Mouse (Mus musculus) frontal cortex, adult 2 months (tissue): ENCODE results near the gene Ncapg. TPM values are rescaled to one million over a fixed set of nuclear protein-coding genes. Genes with fewer than 3 reads are reported as not detected.
"Not testable (repeated sequence)": the region's sequence is repeated elsewhere in the genome, so short reads cannot be mapped to it uniquely, and the experiment has no call there.

Source experiments
- DNase-seq, 2 experiments: peaks; one replicate each; pipeline ENCODE4 v3.0.0; 2022; ENCODE audit warnings: low spot score in 1 of 2; ENCODE audit errors: extremely low spot score in 1 of 2
- polyA plus RNA-seq: library from polyadenylated mRNA; depleted of rRNA; stranded (reverse); fragments of >200 nt; gene quantifications from 2 replicates; pipeline ENCODE4 v1.2.3, GENCODE M21; 2012; rRNA removed

Gene Ncapg
- polyA plus RNA-seq: 0.30 and 0.50 TPM in 2 replicates

DNA sequence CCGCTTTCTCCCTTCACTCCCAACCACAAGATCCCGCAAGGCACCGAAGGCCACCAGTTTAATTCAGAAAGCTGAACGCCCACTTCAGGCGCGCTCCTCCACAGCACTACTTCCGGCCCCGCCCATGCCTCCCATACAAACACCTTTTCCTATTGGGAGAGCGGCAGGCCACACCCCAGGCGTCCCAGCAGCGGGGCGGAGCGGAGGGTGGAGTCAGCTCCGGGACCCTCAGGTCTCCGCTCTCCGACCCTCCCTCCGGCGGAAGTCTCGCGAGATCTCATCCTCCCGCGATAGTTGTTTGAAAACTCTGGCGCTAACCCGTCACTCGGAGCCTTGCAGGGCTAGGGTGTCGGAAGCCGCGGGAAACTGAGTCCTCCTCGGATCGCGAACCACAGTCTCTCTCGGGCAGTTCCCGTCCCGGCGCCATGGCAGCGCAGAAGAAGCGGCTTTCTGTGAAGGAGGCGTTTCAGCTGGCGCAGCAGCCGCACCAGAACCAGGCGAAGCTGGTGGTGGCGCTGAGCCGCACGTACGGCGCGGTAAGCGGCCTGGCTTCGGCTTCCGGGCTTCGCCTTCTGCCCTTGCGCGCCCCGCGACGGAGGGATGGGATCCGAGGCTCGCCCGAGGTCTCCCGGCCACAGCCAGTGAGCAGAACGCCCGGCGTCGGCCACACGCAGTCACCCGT lies at the start of gene Ncapg:
Gene Ncapg (plus strand): TSS at position 322 of the 682 bp plus-strand sequence.
- peak; percentile 97 to 99 for DNase-seq

DNA sequence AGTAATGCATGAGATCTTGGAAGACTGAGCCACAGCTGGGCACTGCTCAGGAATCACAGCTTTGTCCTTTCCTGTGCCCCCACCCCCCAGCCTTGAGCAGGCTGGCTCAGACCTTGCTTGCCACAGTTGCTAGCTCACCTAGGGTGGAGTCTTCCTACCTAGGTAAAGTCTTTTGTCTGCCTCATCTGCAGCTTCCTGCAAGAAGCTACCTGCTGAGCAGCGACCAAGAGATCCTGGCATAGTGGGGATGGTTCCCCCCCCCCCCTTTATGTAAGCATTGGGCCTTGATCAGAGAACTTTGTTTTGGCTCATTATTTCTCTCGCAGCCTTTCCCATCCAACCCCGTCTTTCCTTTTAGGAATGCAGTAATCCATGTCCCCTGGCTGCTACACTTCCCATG lies 48.2 kb upstream of the Ncapg start:
- DNase-seq: no peak

DNA sequence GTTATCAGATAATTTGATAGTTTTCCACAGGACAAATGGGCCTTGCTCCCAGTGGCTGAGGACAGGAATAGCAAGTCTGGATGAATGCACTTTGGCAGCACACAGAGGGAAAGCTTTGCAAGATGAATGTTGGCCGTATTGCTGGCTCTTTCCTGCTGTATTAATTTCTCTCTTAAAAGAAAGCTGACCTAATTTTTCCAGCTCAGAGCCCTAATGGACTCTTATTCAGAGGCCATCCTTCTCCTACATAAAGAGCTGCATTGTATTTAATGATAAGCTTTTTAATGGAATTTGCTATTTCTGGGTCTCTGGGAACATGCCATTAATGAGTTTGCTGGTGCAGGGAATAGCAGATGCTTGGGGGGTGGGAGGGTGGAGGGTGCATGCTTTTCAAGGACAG lies 41.9 kb upstream of the Ncapg start:
- DNase-seq: peak in 1 of 2 experiments; percentile 17

DNA sequence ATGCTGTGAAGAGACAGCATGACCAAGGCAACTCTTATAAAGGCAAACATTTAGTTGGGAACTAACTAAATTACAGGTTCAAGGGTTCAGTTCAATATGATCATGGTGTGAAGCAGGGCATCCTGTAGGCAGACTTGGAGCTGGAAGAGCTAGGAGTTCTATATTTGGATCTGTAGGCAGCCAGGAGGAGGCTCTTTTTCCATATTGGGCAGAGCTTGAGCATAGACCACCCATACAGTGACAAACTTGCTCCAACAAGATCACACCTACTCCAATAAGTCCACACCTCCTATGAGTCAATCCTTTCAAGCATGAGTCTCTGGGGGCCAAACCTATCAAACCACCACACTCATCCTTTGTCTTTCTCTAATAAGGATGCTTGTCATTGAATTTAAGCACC lies 40.2 kb upstream of the Ncapg start:
- peak in 1 of 2 experiments; percentile 20 for DNase-seq

DNA sequence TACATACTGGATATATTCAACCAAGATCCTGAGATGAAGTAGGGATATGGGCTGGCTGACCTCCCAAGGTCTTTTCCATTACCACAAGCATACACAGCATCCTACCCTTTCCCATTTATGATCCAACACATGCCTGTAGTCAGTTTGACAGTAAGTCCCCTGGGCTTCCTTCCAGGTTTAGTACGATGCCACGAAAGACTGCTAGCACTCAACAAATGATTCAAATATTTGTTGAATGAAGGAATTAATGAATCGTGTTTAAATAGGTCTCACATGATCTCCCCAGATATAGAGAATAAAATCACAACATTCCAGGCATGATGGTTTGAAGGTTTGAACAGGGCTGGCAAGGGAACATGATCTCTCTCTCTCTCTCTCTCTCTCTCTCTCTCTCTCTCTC lies 31.3 kb upstream of the Ncapg start:
- DNase-seq: peak in 1 of 2 experiments; percentile 29

DNA sequence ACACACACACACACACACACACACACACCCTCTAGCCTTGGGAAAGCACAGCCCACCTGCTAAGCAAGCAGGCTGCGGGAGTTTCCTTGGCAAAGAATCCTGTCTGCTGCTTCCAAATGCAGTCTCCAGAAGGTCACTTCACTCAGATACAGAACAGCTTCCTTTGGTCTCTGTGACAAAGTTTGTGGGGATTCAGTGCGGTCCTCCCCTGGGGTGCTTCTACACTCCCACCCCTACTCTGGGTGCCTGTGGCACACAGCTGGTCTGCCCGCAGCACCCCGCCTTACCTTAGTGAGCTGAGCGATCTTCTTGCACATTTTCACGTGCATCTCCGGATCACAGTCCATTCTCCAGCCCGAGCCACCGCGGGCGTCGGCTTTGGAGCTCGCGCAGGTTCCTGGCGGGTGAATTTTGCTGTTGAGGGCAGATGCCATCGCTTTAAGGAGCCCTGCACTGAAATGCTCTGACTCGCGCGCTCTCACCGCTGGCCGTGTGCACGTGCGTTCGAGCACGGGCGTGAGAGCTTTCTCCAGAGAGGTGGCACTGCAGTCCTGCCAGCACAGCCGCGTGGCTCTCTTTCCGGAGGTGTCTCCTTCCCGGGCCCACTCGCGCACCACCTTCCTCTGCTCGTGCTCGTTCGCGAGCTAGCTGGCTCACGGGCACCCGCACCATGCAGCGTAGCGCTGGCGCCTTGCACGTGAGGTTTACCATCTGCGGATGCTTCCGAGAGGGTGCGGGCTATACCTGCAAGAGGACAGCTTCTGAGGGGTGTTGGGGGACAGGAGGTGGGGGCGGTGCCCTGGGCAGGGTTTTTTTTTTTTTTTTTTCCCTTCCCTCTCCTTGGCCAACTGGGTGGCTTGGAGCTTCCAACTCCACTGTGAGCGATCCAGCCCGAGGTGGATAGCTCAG lies 30.7 kb upstream of the Ncapg start, which contains the start of gene Fam184b:
Gene Fam184b (minus strand): TSS at position 809 of the 909 bp plus-strand sequence.
- peak; percentile 67 to 83 for DNase-seq

DNA sequence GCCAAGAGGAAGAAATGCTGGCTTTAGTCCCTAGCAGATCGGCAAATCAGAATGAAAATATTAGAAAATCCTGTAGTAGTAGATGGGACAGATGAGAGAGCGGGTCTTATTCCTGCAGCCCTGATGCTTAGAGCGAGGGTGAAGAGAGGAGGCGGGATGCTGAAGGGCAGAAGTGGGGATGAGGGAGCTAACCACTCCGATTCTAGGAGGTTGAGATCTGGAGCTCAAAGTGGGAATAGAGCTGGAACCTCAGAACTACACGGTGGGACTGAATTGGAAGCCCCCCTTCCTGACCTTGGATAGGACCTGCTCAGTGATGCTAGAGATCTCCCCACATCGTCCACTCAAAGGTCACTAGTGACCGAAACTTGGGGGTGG lies 30.0 kb upstream of the Ncapg start:
- DNase-seq: peak in 1 of 2 experiments; percentile 27

DNA sequence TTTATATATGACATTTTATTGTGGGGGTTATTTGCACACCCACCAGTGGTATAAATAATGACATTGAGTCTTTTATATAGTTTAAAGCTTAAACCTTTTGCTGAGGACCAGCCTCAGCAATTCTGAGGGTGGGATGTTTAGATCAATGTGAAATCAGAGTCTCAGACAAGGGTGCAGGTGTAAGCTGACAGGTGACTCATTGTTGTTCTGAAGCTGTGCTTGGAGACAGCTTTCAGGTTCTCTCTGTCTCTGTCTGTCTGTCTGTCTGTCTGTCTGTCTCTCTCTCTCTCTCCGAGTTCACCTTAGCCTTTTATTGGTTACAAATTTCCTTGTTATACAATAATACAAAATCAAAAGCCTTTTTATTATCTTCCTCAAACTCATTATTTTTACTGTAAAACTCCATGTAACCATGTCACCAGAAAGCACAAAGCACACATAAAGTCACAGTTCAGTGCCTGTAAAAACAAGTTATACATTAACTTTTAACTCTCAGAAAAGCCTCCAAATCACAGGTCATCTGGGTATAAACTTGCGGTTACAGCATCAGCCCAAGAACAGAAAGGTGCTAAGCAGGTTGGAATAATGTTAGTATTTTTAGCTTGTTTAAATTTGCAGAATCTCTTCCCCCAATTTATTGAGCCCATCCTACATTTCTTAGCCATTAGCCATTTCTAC lies 18.6 kb upstream of the Ncapg start:
- DNase-seq: no peak

DNA sequence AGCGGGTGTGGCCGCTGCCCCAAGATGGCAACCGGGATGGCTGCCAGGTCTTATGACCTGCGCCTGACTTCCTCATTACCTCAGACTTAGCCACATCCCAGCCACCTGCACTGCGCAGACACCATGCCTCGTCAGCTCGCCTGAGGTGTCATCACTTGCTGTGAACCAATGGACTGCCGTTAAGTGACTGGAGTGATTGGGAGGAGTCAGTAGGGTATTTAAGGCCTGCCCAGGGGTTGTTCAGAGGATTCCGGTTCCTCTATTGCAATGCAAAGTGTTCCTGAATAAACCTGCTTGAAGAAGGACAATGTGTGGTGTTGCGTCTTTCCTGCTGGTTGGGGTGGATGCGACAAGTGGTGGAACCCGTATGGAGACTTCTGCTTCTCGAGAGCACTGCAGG lies 11.3 kb upstream of the Ncapg start:
- DNase-seq: not testable (repeated sequence)

DNA sequence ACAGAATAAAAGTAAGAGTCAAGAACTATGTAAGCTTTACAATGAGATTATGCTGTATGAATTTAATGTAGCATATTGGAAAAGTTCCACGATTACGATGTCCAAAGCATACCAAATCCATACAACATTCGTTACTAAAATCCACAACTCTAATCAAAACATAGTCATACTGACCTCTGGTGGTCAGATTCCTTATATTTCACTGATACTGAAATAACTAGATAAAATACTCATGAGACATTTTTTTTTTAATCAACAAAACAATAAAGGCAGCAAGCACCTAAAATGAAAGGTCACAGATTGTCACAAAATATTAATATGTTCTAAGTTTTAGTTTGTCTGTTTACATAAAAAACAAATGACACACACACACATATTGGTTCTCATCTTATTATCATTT lies 1.4 kb upstream of the Ncapg start:
- DNase-seq: peak in 1 of 2 experiments; percentile 78

DNA sequence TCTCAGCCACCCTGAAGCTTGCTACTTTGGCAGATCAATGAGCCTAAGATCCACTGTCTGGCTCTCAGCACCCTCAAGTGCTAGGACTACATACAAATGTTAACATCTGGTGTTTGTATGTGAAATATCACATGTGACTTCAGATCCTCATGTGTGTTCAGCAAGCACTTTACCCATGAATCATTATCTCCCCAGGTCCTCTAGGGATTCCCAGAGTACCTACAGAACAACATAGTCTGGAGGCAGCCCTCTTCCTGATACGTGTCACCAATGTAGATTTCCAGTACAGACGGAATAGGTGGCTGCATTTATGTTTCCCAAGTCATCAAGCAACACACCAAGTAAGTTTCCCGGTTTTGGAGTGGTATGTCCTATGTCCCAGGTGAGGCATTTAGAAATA lies 888 bp upstream of the Ncapg start:
- peak in 1 of 2 experiments; percentile 16 for DNase-seq

DNA sequence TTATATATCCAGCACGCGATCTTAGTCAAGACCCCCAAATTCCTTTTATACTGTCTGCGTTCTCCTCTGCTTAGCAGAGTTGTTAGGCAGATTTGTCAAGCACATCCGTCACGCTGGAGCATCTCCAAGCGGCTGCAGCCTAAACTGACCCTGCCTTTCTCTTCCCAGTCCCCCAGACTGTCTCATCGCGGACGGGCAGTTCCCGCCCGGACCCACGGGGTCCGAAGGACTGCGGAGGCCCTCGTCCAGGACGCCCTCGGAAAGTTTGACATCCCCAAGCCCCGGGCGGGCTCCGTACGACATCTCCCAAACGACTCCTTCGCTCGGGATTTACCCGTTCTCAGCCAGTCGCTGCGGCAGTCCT lies 503 bp upstream of the Ncapg start:
- no peak for DNase-seq

DNA sequence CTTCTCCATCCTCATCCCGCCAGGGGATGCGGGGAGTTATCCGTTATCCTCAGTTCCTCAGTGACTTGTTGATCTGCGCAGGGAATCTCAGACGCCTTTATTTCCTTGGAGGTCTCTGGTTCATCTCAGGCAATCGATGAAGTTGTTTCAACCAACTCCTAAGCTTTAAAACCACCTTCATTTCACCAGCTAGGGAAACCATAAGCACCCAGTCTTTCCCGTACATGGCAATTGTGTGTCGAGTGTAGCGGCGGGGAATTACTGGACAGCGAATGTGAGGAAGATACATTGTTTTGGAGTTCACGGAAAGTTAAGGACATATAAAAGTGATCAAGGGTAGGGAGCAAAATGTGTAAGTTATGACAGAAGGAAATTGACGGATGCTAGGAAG lies 556 bp downstream of the Ncapg start:
- DNase-seq: no peak

DNA sequence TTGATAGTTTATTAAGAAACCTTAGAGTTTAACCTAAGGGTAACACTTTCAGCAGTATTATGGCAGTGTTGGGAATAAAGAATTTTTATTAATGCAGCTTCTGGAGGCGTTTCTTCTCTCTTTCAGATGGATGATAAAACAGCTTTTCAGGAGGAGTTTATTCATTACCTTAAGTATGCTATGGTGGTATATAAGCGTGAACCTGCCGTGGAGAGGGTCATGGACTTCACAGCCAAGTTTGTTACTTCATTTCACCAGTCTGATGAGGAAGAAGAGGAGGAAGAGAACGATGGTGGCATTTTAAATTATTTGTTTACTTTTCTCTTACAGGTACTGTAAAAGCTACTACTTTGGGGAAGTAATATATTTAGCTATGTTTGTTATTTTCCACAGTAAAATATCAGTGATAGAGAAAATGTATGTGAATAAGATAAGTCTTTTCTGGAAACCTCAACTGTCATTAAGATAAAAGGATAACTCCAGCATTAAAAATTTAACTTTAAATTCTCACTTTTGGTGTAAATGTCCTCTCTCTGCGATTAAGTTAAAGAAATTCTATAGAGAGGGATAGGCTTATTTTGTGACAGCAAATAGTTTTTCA lies 1.3 kb downstream of the Ncapg start:
- no peak for DNase-seq

DNA sequence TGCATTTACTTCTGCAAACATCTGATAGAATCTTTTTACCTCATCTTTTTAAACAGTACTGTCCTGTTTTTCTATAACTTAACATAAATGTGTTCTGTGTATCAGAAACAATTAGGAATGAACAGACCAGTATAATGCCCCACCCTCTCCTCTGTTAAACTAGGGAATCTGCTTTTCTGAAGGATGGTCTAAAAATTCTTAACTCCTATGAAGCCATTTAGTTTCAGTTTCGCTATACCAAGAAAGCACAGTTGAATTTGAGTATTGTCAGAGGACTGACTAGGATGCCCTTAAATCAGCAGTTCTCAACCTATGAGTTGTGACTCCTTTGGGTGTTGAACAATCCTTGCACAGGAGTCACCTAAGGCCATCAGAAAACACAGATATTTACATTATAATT lies 5.3 kb downstream of the Ncapg start:
- DNase-seq: no peak

DNA sequence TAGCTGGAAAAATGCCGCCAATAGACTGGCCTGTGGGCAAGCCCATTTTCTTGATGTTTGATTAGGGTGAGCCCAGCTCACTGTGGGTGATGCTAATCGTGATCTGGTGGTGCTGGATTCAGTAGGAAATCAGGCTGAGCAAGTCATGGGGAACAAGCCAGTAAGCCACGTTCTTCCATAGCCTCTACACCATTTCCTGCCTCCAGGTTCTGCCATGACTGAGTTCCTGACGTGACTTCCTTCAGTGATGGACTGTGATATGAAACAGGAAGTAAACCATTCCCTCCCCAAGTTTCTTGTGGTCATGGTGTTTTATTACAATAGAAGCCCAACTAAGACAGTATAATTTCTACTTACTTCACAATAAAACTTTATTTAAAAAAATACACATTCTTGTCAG lies 7.9 kb downstream of the Ncapg start:
- no peak for DNase-seq

DNA sequence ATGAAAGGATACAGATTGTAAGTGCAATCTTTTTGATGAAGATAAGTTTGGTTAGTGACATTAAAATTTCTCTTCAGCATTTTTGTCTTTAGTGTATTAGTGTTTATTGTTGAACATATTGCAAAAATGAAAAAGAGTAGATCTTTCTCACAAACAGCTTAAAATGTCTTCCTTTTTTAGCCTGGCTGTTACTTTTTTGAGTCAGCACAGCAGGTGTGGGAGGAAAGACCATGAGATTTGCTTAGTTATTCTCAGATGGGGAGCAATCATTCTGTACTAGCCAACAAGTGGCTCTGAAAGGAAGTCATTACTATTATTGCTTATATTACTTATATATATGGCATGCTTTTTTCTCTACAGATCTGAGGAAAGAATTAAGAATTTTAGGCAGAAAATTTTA lies 10.2 kb downstream of the Ncapg start:
- DNase-seq: peak in 1 of 2 experiments; percentile 10

DNA sequence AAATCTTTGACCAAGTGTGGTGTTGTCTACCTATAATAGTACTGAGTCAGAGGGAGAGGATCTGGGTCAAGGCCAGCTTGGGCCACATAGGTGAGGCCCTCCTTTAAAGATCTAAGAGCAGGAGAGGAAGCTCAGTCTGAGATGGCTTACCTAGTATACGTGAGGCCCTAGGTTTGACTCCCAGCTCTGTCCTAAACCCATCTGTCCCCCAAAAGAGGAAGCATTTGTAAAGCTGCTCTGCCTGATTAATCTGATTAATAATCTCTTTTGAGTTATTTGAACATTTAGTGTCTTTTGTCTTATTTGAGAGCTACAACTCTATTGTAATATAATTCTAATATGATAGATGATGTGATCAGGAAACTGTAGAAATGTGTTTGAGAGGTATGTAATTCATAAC lies 13.7 kb downstream of the Ncapg start:
- DNase-seq: no peak

DNA sequence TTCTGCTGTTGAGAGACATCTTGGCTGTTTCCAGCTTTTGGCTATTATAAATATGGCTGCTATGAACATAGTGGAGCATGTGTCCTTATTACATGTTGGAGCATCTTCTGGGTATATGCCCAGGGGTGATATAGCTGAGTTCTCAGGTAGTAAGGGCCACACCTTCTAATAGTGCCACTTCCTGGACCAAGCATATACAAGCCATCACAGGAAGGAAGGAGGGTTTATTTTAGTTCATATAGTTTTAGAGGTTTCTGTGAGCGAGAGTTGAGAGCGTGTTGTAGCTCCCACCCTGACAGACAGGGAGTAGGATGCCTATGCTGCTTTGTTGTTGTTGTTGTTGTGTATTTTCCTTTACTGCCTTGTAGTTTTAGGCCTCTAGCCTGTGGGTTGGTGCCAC lies 15.5 kb downstream of the Ncapg start:
- DNase-seq: no peak

DNA sequence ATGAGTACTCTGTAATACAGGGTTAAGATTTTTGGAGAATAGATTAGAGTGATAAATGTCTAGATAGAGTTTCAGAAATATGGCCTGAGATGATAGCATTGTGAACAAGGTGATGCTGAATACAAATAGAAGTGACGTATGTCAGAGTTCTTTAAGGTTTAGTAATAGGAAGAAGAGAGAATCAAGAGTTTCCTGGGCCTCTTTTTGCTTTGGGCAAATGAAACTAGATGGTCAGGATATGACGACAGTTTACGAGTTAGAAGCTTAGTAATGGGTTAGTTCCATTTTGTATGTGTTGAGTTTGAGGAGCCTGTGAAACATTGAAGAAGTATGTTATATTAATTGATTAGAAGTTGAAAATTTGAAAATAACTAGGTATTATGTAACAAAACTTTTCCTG lies 16.5 kb downstream of the Ncapg start:
- DNase-seq: no peak

DNA sequence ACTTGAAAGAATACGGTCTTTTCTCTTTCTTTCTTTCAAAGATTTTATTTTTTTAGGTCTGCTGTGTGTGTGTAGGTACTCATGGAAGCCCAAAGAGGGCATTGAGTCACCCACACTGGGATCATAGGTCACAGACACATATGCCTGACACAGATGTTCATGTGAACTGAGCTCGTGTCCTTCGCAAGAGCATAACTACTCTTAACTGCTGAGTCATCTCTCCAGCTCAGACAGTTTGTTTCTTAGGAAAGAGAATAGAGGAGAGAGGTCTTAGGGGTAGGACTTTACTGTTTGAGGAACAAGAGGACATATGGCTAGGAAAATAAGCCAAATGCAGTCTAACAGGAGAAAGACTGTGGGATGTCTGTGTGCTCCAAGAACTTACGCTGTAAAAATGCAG lies 19.4 kb downstream of the Ncapg start:
- no peak for DNase-seq
